Mouse (Mus musculus) liver (tissue): ENCODE results near the gene Fzd5.

Experiments used
- DNase-seq: peaks from one replicate; pipeline ENCODE4 v3.0.0-alpha.2; 2020; ENCODE audit warnings: mixed read lengths

Gene Fzd5

DNA sequence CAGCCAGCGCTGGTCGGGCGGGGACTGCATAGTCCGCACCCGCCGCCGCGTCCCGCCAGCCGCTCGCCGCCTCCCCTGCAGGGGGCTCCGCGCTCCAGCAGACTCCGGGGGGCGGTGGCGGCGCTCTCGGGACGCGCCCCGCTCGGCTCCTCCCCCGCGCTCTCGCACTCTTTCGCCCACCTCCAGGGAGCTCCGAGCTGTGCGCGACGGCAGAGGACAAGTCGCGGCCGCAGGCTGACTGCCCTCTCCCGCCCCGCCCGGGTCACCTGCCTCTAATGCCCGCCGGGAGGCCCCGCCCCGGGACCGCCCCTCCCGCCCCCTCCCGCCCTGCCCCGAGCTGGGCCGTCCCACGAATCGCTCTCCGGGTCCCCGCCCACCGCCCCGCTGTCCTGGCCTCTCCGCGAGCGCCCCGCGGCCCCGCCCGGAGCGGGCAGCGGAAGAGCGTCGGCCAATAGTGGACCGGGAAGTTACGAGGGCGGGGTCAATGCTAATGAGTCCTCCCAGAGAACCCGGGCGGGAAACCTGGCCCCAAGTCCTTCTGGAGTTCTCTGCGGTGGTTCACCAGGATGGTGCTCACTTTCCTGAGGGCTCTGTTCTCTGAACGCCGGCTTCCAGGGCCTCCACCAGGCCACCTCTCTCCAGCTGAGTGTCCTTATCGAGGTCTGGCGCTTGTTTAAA, at the start of gene Fzd5:
Gene Fzd5 (minus strand): TSS at position 250 of the 678 bp plus-strand sequence.
- peak; percentile 99 for DNase-seq

DNA sequence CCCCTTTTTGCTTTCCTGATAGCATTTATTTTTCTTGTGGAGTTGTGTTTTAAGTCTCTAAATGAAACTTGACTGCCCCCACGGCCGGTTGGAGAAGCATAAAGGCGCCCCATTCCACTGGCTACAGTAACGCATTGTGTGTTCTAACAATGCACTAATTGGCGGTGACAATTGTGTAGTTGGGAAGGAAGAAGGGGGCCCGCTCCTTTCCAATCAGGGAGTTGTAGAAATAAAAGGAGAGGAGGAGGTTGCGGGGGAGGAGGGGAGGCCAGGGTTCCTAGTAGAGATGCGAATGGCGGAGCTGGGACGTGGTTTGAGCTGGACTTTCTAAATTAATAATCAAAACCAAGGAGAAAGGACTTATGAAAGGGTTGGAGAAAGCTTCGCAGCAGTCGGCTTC, 42.3 kb upstream of the Fzd5 start:
- DNase-seq: no peak

GRCm38 (mm10) chr1:64779415-64779814, 41.9 kb upstream of the Fzd5 start:
- no peak for DNase-seq

GRCm38 (mm10) chr1:64773305-64773704, 35.8 kb upstream of the Fzd5 start:
- no peak for DNase-seq

- no peak for DNase-seq
Observed at GRCm38 (mm10) chr1:64770169-64770568, 32.6 kb upstream of the Fzd5 start.

DNA sequence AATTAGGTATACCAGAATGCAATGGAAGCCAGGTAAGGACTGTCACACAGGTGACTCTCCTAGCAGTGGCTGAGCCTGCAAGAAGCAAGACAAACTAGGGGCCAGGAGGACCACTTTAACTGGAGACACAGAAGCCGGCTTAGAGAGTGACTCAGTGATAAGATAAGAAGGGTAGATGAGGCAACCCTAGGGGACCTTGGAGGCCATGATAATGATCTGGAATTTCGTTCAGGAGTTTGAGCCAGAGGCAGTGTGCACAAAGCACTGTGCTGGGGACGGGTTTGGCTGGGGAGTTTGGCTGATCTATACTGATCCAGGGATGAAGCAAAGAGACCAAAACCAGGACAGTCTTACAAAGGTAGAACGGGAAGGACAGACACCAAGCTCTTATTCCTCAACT, 24.1 kb upstream of the Fzd5 start:
- DNase-seq: no peak

- no peak for DNase-seq
Observed at GRCm38 (mm10) chr1:64757766-64758165, 20.2 kb upstream of the Fzd5 start.

GRCm38 (mm10) chr1:64757254-64757653, 19.7 kb upstream of the Fzd5 start:
- DNase-seq: peak; percentile 13

- DNase-seq: no peak
Observed at GRCm38 (mm10) chr1:64756640-64757030, 19.1 kb upstream of the Fzd5 start.

DNA sequence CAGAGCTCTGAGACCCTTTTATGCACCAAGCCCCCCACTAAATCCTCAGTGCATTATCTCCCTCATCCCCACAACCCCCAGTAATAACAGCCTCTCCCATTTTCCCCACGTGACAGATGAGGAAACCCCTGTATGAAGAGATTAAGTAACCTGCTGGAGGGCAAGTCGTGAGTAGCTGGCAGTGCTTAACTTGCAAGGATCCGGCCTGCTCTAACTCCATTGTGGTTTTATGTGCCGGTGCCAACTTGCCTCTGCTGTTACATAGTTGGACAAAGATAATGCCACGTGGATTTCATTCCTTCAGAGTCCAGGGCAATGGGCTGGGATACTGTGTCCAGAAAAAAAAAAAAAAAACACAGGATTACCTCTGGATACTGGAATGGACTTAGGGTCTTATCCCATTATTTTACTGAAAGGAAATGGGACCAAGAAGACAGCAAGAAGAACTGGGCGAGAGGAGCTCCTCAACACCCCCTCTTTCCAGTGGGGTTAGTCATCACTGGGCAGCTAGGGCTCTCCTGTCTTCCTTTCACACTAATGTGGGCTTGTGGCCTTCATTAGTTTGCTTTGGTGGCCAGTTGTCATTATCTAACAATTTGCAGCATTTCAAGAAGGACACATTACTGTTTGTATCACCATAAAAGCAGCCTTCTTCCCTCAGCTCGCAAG, 18.6 kb upstream of the Fzd5 start:
- DNase-seq: no peak

DNA sequence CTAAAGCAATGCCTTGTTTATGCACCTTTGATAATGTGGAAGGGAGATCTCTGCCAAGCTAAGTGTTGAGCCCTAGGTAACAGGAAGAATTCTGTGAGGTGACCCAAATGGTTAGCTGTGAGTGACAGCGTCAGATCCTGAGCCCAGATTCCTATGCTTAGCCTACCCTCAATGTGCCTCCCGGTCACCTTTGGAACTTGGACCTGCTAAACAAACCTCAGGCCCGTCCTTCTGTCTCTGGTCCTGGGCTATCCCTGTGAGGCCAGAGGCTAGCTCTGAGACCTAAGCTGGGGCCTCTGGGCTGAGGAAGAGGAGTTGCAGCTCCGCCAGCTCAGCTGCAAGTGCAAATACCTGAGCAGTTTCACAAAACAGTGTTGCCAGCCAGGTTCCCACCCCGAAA, 17.1 kb upstream of the Fzd5 start:
- peak; percentile 15 for DNase-seq

GRCm38 (mm10) chr1:64753668-64754067, 16.1 kb upstream of the Fzd5 start:
- no peak for DNase-seq

GRCm38 (mm10) chr1:64753109-64753508, 15.6 kb upstream of the Fzd5 start:
- DNase-seq: peak; percentile 36

DNA sequence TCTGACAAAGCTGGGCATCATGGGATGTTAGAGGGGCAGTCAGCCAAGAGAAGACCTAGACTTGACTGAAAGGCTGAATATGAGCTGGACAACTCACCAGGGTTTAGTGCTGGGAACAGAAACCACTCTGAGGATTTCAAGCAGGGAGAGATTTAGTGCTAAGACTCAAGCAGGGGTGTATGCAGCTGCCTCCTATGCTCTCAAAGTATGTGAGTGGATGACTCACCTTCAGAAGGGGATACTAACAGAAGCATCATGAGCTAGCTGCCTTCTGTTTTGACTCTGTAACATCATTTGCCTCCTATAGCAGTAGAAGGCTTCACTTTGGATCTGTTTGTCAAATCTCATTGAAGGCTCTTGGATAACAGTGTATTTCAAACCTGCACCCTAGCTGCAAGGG, 7.1 kb upstream of the Fzd5 start:
- DNase-seq: no peak

DNA sequence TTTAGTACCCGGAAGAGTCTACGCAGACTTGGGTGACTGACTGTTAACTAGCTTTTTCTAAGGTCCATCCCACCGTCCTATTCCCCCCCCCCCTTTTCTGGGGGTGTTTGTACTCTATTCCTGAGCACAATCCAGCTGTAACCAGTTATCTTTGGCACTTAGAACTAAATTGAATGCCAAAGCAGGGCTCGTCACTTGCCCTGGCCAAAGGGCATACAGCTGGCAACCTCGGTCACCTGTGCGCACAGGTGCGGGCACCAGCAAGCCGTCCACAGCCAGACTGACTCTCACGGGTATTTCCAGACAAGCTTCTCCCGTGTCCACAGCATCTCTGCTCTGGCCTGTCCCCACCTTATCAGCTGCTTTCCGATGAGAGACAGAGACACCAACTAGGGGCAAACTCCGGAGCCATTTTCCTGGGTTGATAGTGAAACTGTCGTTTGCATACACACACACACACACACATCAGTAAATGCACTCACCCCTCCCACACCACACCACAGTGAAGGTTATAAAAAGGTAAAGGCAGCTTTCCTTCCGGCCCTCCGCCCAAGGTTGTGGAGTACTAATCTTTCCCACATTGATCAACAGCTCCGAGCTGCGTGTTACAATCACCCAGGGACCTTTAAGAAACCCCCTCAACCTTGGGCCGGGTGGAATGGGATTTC, 5.3 kb upstream of the Fzd5 start:
- no peak for DNase-seq

- DNase-seq: peak; percentile 81
Observed at GRCm38 (mm10) chr1:64738661-64739082, 1.1 kb upstream of the Fzd5 start.

GRCm38 (mm10) chr1:64738180-64738555, 617 bp upstream of the Fzd5 start:
- DNase-seq: peak; percentile 64

- DNase-seq: peak; percentile 54
Observed at GRCm38 (mm10) chr1:64736681-64737501, 660 bp downstream of the Fzd5 start.

GRCm38 (mm10) chr1:64735781-64736680, 1.5 kb downstream of the Fzd5 start:
- peak; percentile 69 for DNase-seq

GRCm38 (mm10) chr1:64734771-64735750, 2.5 kb downstream of the Fzd5 start:
- peak; percentile 74 for DNase-seq
